Mouse (Mus musculus): ENCODE measurements around the gene Lrp10. TPM values are rescaled to one million over a fixed set of nuclear protein-coding genes. Genes with fewer than 3 reads are reported as not detected.
A peak's percentile ranks its signal among the peaks of the same experiment; 100 is the strongest.

The Lrp10 gene
- polyA plus RNA-seq, 1 experiment: 154 TPM

- no peak for DNase-seq (ENCODE audit: low read depth in 1 of 2, low spot score in 2 of 2)
- Histone ChIP-seq H3K4me3 (ENCODE audit: extremely low read depth, insufficient read depth, insufficient read length) (no peak overlapping the region), H3K27ac (ENCODE audit: insufficient read depth, low read length) (no peak overlapping the region), H3K4me1 (ENCODE audit: control insufficient read depth, insufficient read depth, insufficient read length) (no peaks in the 10 kb centered on the region), H3K27me3 (ENCODE audit: control insufficient read depth, insufficient read depth, low read length) (no peaks in the 10 kb centered on the region), H3K36me3 (ENCODE audit: control insufficient read depth, insufficient read depth, low read length) (no peaks in the 10 kb centered on the region)
- WGBS: 86% methylated on average over 11 of the region's 11 CpGs
- no peak for TF ChIP-seq CTCF (IDR thresholded peaks at IDR 0.05; ENCODE audit: extremely low read depth, insufficient read depth, insufficient read length, insufficient replicate concordance)
- no peak for TF ChIP-seq POLR2A (IDR thresholded peaks at IDR 0.05; ENCODE audit: low read depth, low read length)
Observed at GRCm38 (mm10) chr14:54454669-54455528, 9.0 kb upstream of the Lrp10 start.

- Histone ChIP-seq H3K36me3 (ENCODE audit: control insufficient read depth, insufficient read depth, low read length) (no peaks in the 10 kb centered on the region), H3K27me3 (ENCODE audit: control insufficient read depth, insufficient read depth, low read length) (no peaks in the 10 kb centered on the region), H3K4me1 (ENCODE audit: control insufficient read depth, insufficient read depth, insufficient read length) (no peaks in the 10 kb centered on the region; the same call in 1 of the 2 replicates), H3K27ac (ENCODE audit: insufficient read depth, low read length) (no peak overlapping the region), H3K4me3 (ENCODE audit: extremely low read depth, insufficient read depth, insufficient read length) (no peak overlapping the region)
- TF ChIP-seq CTCF (IDR thresholded peaks at IDR 0.05; ENCODE audit: extremely low read depth, insufficient read depth, insufficient read length, insufficient replicate concordance): no peak
- no peak for TF ChIP-seq POLR2A (IDR thresholded peaks at IDR 0.05; ENCODE audit: low read depth, low read length)
- DNase-seq (ENCODE audit: low read depth in 1 of 2, low spot score in 2 of 2): no peak
- WGBS: 85% methylated on average over 14 of the region's 14 CpGs
Observed at GRCm38 (mm10) chr14:54457907-54458569, 5.9 kb upstream of the Lrp10 start.

GRCm38 (mm10) chr14:54462146-54462545 lies 1.8 kb upstream of the Lrp10 start:
- H3K4me1 ChIP-seq (ENCODE audit: control insufficient read depth, insufficient read depth, insufficient read length): no peaks in the 10 kb centered on the region; the same call in 1 of the 2 replicates
- no peak for TF ChIP-seq CTCF (IDR thresholded peaks at IDR 0.05; ENCODE audit: extremely low read depth, insufficient read depth, insufficient read length, insufficient replicate concordance)
- WGBS: 81% methylated on average over 4 of the region's 4 CpGs
- no peak overlapping the region for H3K4me3 ChIP-seq (ENCODE audit: extremely low read depth, insufficient read depth, insufficient read length)
- H3K27ac ChIP-seq (ENCODE audit: insufficient read depth, low read length): peak overlapping the region; percentile 55
- H3K36me3 ChIP-seq (ENCODE audit: control insufficient read depth, insufficient read depth, low read length): peaks cover 9% of the 10 kb centered on the region
- no peak for DNase-seq (ENCODE audit: low read depth in 1 of 2, low spot score in 2 of 2)
- no peaks in the 10 kb centered on the region for H3K27me3 ChIP-seq (ENCODE audit: control insufficient read depth, insufficient read depth, low read length)

- no peaks in the 10 kb centered on the region; the same call in 1 of the 2 replicates for H3K4me1 ChIP-seq (ENCODE audit: control insufficient read depth, insufficient read depth, insufficient read length)
- H3K4me3 ChIP-seq (ENCODE audit: extremely low read depth, insufficient read depth, insufficient read length): peak overlapping the region; percentile 75
- whole genome bisulfite sequencing: 3% methylated on average over 12 of the region's 12 CpGs
- peak in 1 of 2 experiments; percentile 41 for DNase-seq (ENCODE audit: low read depth in 1 of 2, low spot score in 2 of 2)
- H3K27ac ChIP-seq (ENCODE audit: insufficient read depth, low read length): peak overlapping the region; percentile 89
- no peaks in the 10 kb centered on the region for H3K27me3 ChIP-seq (ENCODE audit: control insufficient read depth, insufficient read depth, low read length)
- TF ChIP-seq POLR2A (IDR thresholded peaks at IDR 0.05; ENCODE audit: low read depth, low read length) (no peak; the same call in 1 of the 2 replicates), CTCF (IDR thresholded peaks at IDR 0.05; ENCODE audit: extremely low read depth, insufficient read depth, insufficient read length, insufficient replicate concordance) (no peak)
- peaks cover 21% of the 10 kb centered on the region for H3K36me3 ChIP-seq (ENCODE audit: control insufficient read depth, insufficient read depth, low read length)
Observed at GRCm38 (mm10) chr14:54463108-54463958, 604 bp upstream of the Lrp10 start.

- DNase-seq (ENCODE audit: low read depth in 1 of 2, low spot score in 2 of 2): peak; percentile 72 to 74
- no peaks in the 10 kb centered on the region; the same call in 1 of the 2 replicates for H3K4me1 ChIP-seq (ENCODE audit: control insufficient read depth, insufficient read depth, insufficient read length)
- TF ChIP-seq POLR2A (IDR thresholded peaks at IDR 0.05; ENCODE audit: low read depth, low read length) (peak; percentile 26), CTCF (IDR thresholded peaks at IDR 0.05; ENCODE audit: extremely low read depth, insufficient read depth, insufficient read length, insufficient replicate concordance) (peak; percentile 74; the same call in 1 of the 2 replicates)
- peaks cover 29% of the 10 kb centered on the region for H3K36me3 ChIP-seq (ENCODE audit: control insufficient read depth, insufficient read depth, low read length)
- H3K27ac ChIP-seq (ENCODE audit: insufficient read depth, low read length): peak overlapping the region; percentile 89
- under 1% methylated on average over 57 of the region's 57 CpGs for WGBS
- no peaks in the 10 kb centered on the region for H3K27me3 ChIP-seq (ENCODE audit: control insufficient read depth, insufficient read depth, low read length)
- peak overlapping the region; percentile 75 for H3K4me3 ChIP-seq (ENCODE audit: extremely low read depth, insufficient read depth, insufficient read length)
Observed at GRCm38 (mm10) chr14:54464293-54465005, 512 bp downstream of the Lrp10 start.

- H3K27ac ChIP-seq (ENCODE audit: insufficient read depth, low read length): no peak overlapping the region
- peaks cover 37% of the 10 kb centered on the region for H3K36me3 ChIP-seq (ENCODE audit: control insufficient read depth, insufficient read depth, low read length)
- peaks cover 1% of the 10 kb centered on the region; the same call in 1 of the 2 replicates for H3K4me1 ChIP-seq (ENCODE audit: control insufficient read depth, insufficient read depth, insufficient read length)
- WGBS: 93% methylated on average over 2 of the region's 2 CpGs
- TF ChIP-seq CTCF (IDR thresholded peaks at IDR 0.05; ENCODE audit: extremely low read depth, insufficient read depth, insufficient read length, insufficient replicate concordance) (no peak), POLR2A (IDR thresholded peaks at IDR 0.05; ENCODE audit: low read depth, low read length) (no peak)
- no peak overlapping the region for H3K4me3 ChIP-seq (ENCODE audit: extremely low read depth, insufficient read depth, insufficient read length)
- H3K27me3 ChIP-seq (ENCODE audit: control insufficient read depth, insufficient read depth, low read length): no peaks in the 10 kb centered on the region
- no peak for DNase-seq (ENCODE audit: low read depth in 1 of 2, low spot score in 2 of 2)
Observed at GRCm38 (mm10) chr14:54471467-54471866, 7.5 kb downstream of the Lrp10 start.

Data from spleen, adult 2 months (tissue).